Mouse (Mus musculus) testis, postnatal 14 days (tissue): ENCODE results near the gene Fcho1.

ENCODE experiments used
- DNase-seq: peaks from one replicate; pipeline ENCODE4 v3.0.0; 2021; ENCODE audit warnings: low spot score

Fcho1 gene

DNA sequence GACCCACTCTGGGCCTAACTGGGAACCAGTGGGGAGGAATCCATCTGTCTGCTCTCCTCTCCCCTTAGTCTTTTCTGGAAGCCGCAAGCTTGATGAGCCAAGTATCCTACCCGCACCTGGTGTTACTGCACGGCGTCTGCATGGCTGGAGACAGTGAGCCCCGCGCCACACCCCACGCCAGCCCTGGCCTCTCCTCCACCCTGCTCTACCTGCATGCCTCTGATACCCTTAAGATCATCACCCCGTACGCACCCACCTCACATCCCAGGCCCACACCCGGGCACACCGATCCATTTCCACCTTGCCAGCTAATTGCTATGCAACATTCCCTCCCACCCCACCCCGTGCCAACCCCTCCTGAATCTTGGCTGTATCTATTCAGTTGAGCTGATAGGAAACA lies 42.7 kb downstream of the Fcho1 start:
- DNase-seq, result no peak

GRCm38 (mm10) chr8:71681369-71681915 lies 44.1 kb downstream of the Fcho1 start:
- no peak for DNase-seq

DNA sequence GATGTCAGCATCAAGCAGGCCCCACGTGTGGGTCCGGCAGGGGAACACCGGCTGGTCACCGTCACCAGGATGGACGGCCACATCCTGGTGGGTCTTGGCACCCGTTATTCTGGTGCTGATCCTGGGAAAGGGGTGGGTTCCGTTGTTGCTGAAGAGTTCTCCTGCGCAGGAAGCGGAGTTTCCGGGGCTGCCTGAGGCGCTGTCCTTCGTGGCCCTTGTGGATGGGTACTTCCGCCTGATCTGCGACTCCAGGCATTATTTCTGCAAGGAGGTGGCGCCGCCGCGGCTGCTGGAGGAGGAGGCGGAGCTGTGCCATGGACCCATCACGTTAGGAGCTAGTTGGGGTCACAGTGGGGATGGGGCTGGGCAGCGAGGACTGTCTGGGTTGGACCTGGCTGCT lies 45.0 kb downstream of the Fcho1 start:
- DNase-seq, result no peak

GRCm38 (mm10) chr8:71679550-71680168 lies 45.9 kb downstream of the Fcho1 start:
- no peak for DNase-seq

- no peak for DNase-seq
These were observed 46.4 kb downstream of the Fcho1 start for GRCm38 (mm10) chr8:71679116-71679515.

GRCm38 (mm10) chr8:71678216-71678615 lies 47.3 kb downstream of the Fcho1 start:
- no peak for DNase-seq

DNA sequence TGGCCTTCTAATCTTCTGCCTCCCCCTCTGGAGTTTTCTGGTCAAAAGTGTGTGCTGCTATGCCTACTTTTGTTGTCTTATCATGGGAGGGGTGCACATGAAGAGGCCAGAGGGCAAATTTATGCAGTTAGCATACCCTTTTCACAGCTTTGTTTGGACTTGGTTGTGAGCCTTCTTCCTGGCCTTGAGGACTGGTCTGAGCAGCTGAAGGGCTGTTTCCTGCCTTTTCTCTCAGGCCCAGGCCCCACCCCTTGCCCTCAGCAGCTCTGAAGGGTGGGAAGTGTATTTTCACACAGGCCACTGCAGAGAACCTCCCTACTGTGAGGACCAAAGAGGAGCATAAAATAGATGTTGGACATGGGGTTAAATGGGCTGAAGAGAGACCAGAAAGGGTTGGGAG lies 48.0 kb downstream of the Fcho1 start:
- no peak for DNase-seq

- no peak for DNase-seq
These were observed 48.7 kb downstream of the Fcho1 start for GRCm38 (mm10) chr8:71676803-71677202.

DNA sequence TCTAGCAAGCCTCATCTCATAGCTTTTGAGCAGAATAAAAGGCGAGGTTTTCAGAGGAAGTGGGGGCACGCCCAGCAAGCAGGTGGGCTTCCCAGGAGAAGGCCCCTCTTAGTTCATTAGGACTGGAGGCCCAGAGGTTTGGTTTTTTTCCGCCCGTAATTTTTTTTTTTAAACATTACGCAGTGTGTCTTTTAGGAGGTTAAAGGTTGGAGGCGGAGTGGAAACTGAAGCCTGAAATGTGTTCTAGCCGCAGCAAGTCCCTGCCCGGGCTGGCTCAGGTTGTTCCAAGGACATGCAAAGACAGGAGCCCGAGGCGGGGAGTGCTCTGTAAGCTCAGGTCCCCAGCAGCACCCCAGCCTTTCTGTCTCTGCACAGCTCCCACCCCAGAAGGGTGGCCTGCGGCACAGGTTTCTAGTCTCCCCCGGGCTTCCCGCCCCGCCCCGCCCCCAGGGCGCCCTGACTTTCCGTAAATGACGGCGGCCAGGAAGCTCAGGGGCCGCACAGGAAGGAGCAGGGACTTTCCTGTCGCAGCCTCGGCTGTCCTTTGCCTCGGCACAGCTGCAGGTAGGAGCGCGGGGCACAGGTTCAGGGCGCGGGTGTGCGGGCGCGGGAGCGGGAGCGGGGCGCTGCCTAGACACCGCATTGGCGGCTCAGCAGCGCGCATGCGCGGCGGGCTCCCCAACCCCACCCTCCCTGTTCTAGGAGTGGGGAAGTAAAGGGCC lies 49.3 kb downstream of the Fcho1 start, which contains the start of gene Jak3:
Gene Jak3, plus strand, starts transcription at position 277 of the 722 bp plus-strand sequence.
- DNase-seq, result no peak

DNA sequence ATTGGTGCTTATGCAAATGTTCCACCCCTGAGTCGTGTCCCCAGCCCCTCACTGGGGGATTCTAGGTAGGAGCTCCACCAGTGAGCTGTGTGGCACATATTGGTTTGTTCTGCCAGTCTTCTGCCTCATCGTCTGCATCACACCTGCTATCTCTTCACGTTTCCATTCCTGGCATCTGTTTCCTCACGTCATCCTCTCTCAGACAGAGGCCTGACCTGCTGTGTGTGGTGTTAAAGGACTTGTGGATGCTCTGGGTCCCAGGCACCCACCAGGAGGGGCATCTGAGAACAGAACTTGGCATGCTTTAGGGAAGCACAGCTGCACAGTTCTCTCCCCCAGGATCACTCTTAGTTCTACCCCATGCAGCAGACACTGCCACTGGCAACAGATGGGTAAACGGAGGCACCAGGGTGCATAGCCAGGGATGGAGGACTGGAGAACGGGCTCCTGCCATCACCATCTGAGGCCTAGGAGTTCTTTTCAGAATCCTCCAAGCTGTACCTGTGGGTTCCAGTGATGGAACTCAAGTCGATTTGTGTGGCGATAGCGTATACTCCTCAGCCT lies 50.0 kb downstream of the Fcho1 start:
- DNase-seq, result no peak

DNA sequence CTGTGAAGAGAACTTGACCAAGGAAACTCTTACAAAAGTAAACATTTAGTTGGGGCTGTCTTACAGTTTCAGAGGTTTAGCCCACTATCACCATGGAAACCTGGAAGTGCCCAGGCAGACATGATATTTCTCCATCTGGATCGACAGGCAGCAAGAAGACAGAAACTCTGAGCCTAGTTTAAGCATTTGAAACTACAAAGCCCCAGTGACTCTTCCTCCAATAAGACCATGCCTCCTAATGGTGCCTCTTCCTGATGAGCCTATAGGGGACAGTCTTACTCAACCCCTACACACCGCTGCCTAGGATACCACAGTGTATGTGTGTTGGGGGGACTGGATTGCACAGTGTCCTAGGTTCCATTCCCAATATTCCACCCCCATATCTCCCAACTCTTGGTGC lies 51.4 kb downstream of the Fcho1 start:
- DNase-seq, result no peak

DNA sequence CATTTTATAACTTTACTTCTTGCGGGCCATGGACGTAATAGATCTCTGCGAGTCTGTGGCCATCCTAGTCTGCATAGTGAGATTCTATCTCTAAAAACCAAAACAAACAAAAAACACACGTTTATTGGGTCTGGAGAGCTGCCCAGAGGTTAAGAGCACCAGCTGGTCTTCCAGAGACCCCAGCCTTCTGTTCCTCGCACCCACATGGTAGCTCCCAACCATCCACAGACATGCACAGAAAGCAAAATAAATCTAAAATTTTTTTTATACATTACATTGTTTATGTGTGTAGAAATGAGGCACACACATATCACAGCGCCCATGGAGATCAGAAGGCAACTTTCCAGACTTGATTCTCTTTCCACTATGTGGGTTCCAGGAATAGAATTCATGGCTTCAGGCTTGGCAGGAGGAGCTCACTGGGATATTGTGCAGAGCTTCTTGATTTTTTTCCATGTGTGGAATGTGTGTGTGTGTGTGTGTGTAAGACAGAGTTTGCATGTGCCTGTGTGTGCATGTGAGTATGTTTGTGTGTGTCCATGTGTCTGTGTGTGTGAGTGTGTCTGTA lies 53.3 kb downstream of the Fcho1 start:
- DNase-seq, result no peak

- DNase-seq, result peak; percentile 84
These were observed 54.0 kb downstream of the Fcho1 start, which contains the start of gene Unc13a for GRCm38 (mm10) chr8:71671549-71671965. Unc13a (minus strand) TSS chr8:71671757.

- DNase-seq, result no peak
These were observed 54.6 kb downstream of the Fcho1 start for GRCm38 (mm10) chr8:71670621-71671548.

GRCm38 (mm10) chr8:71670198-71670597 lies 55.3 kb downstream of the Fcho1 start:
- DNase-seq, result no peak

DNA sequence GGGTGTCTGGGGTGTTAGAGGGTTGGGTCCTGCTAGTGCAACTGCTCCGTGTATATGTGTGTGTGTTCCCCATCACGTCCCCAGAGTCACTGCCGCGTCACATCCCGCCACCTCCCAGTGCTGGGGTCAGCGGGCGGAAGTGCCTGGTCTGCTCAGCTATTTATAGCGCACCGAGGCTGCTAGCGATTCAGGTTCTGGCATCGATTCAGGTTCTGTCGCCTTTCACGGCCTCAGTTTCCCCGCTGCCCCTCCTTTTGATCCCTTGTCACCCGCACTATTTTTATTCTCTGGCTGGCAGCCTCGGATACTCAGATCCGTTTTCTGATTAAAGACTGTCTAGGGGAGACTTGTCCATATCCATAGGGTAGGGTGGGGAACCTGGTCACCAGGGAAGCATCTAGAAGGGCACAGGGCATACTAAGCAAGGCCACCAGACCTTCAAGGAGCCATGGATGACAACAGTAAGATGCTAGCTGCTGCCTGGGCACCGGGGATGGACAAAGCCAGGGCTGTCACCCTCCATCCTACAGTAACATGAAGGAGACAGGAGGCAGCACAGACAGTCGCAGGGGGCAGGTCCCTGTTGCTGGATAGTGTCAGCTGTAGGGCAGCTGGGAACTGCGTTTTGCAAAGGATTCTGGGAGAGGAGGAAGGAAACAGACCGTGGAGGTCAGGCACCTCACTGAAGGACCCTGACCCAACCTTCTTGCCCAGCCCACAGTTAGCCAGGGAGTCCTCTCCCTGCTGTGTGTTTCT lies 57.1 kb downstream of the Fcho1 start:
- no peak for DNase-seq

- DNase-seq, result no peak
These were observed 58.3 kb downstream of the Fcho1 start for GRCm38 (mm10) chr8:71667256-71667655.

DNA sequence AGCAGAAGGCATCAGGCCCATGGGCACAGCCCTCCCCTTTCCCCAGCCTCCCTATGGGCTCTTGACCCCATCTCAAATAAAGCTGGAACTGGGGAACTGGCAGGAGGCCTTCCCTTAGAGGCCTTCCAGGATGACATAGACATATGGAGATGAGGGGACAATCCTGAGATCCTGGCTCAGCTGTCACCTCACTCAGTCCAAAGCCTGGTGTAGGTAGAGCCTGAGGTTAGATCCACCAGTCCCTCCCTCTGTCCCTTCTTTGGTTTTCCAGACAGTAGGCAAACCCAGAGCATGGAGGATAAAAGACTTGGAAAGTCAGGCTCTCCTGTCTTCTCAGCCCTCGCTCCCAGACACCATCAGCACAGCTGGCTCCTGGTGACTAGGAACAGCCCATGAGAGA lies 58.7 kb downstream of the Fcho1 start:
- DNase-seq, result no peak

- DNase-seq, result peak; percentile 65
These were observed 60.0 kb downstream of the Fcho1 start for GRCm38 (mm10) chr8:71665331-71666130.
